Mouse (Mus musculus) forebrain, postnatal 0 days (tissue): Measurements from ENCODE around the gene Peli2. TPM values are rescaled to one million over a fixed set of nuclear protein-coding genes. Genes with fewer than 3 reads are reported as not detected.

Experiments
- ATAC-seq: fragments of 200-750 bp; cut with Nextera tagmentation; 2 replicates; pipeline ENCODE4 v1.8.0; 2017; ENCODE audit warnings: mild to moderate bottlenecking, moderate library complexity
- DNase-seq: peaks from one replicate; pipeline ENCODE4 v3.0.0-alpha.2; 2015
- H3K27ac ChIP-seq: fragments of 300-500 bp; sonication (generic); 2 replicates; pipeline ENCODE4 v1.5.1; 2014; ENCODE audit warnings: low read depth, mild to moderate bottlenecking, antibody characterized with exemption, low read length, moderate library complexity, mixed read lengths
- H3K27me3 ChIP-seq: fragments of 300-500 bp; sonication (generic); 2 replicates; pipeline ENCODE4 v1.6.1; 2014; ENCODE audit warnings: mild to moderate bottlenecking, low read length, mixed read lengths; ENCODE audit not compliant: insufficient read depth
- H3K36me3 ChIP-seq: fragments of 300-500 bp; sonication (generic); 2 replicates; pipeline ENCODE4 v1.6.1; 2014; ENCODE audit warnings: mild to moderate bottlenecking, moderate library complexity; ENCODE audit not compliant: insufficient read depth
- H3K4me1 ChIP-seq: fragments of 300-500 bp; sonication (generic); 2 replicates; pipeline ENCODE4 v1.6.1; 2014; ENCODE audit warnings: antibody characterized with exemption; ENCODE audit not compliant: insufficient read depth
- H3K4me2 ChIP-seq: fragments of 300-500 bp; sonication (generic); 2 replicates; pipeline ENCODE4 v1.6.1; 2014; ENCODE audit warnings: low read depth, mild to moderate bottlenecking, moderate library complexity
- H3K4me3 ChIP-seq: fragments of 300-500 bp; sonication (generic); 2 replicates; pipeline ENCODE4 v1.5.1; 2014; ENCODE audit warnings: low read depth, low read length, mixed read lengths
- H3K9ac ChIP-seq: fragments of 300-500 bp; sonication (generic); 2 replicates; pipeline ENCODE4 v1.6.1; 2014; ENCODE audit warnings: mild to moderate bottlenecking
- H3K9me3 ChIP-seq: fragments of 300-500 bp; sonication (generic); 2 replicates; pipeline ENCODE4 v1.6.1; 2016; ENCODE audit warnings: low read length
- CTCF ChIP-seq: sonication (generic); IDR thresholded peaks from 2 replicates; pipeline ENCODE4 v1.5.1; 2016; ENCODE audit warnings: antibody characterized with exemption, control low read depth, low read depth
- WGBS: fragments of 180-500 bp; shearing (Covaris S2); extraction: QIAGEN DNeasy Blood & Tissue Kit; methylation state at CpG from one replicate; pipeline ENCODE4 v1.1.7; 2014; 5-methylcytosine and 5-hydroxymethylcytosine counted together
- polyA plus RNA-seq: library from polyadenylated mRNA; unstranded; fragments of >200 nt; fragmentation: Nextera tagmentation; extraction: Ambion mirVana; gene quantifications from 2 replicates; pipeline ENCODE4 v1.2.1, GENCODE M21; 2015
- total RNA-seq: library from RNA; depleted of rRNA; stranded (reverse); fragments of >200 nt; gene quantifications from 2 replicates; pipeline ENCODE4 v1.2.3, GENCODE M21; 2014

Gene Peli2
- total and polyA plus RNA-seq, 2 experiments from 2014 or later: 6.6 to 16.4 TPM

DNA sequence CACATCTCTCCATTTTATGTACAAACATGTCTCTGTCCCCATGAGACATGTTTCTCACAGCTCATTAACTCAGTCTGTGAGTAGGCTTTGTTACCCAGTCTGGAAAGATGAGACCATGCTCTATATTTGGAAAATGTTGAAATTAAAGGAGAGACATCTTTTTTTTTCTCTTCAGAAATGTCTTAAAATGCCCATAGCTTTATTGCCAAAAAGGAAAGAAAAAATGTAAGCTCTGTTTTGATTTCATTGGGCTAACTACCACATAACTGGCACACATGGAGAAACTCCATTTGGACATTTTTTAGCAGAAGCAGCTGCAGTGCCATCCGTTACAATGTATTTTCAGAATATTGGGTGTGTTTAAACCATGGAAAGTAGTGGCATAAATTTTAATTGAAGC is 103.6 kb downstream of the Peli2 start:
- Histone ChIP-seq H3K27me3 (no peaks in the 10 kb centered on the region), H3K4me3 (no peak overlapping the region), H3K9me3 (no peaks in the 10 kb centered on the region), H3K27ac (peak overlapping the region; percentile 73), H3K9ac (no peak overlapping the region), H3K4me1 (peaks cover 7% of the 10 kb centered on the region), H3K36me3 (no peaks in the 10 kb centered on the region), H3K4me2 (no peak overlapping the region)
- TF ChIP-seq CTCF: no peak
- ATAC-seq (peak; percentile 62), DNase-seq (peak; percentile 72)
- 57% methylated on average over 1 of the region's 1 CpGs for WGBS

DNA sequence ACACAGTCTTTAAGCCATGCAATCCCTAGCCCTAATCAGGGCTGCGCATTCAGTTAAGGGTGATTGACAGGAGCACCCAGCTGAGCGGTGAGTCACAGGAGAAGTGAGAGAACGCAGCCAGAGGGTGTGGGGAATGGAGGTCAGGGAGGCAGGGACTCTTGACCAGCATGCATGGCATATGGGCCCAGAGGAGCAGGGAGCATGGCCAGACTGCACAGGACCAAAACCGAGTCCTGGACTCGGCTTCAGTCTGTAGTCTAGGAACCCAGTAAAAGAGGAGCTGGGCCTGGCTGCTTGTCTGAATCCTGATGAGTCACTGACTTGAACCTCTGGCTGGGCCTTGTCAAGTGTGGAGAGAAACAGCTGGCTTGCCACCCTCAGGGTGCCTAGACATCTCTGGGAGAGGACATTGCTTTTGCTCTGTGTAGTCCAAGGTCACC is 104.3 kb downstream of the Peli2 start:
- 40% methylated on average over 5 of the region's 5 CpGs for WGBS
- ATAC-seq (no peak), DNase-seq (no peak)
- H3K9ac ChIP-seq: no peak overlapping the region
- no peak overlapping the region for H3K4me3 ChIP-seq
- peaks cover 7% of the 10 kb centered on the region for H3K4me1 ChIP-seq
- no peaks in the 10 kb centered on the region for H3K9me3 ChIP-seq
- H3K27ac ChIP-seq: peak overlapping the region; percentile 73
- no peaks in the 10 kb centered on the region for H3K27me3 ChIP-seq
- no peaks in the 10 kb centered on the region for H3K36me3 ChIP-seq
- H3K4me2 ChIP-seq: no peak overlapping the region
- no peak for TF ChIP-seq CTCF

DNA sequence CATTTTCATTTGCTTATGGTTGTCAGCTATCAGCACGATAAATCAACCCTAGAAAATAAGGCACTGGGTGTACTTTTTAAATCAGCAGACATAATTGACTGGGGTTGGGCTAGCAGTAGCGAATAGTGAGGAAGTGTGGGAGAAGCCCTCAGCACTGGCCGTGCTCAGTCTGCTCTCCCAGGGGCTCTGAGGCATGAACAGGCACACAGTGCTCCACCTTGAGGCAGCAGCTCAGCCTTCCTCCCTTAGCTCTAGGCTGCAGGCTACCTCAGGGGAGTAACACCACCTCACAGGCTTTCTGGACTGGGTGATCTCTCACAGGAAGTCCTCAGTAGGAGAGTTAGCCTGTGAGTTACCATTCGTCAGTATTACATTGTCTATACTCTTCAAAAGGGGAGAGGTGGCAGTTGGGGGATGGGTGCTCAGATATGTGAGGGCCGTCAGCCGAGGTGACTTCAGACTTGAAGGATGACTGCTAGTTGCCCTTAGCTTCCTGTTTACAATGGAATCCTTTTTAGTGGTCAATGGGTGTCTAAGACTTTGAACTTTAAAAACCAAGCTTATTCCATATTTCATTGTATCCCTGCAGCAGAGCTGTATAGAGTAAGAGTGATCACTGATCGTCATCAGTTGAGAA is 105.3 kb downstream of the Peli2 start:
- 78% methylated on average over 7 of the region's 7 CpGs for WGBS

DNA sequence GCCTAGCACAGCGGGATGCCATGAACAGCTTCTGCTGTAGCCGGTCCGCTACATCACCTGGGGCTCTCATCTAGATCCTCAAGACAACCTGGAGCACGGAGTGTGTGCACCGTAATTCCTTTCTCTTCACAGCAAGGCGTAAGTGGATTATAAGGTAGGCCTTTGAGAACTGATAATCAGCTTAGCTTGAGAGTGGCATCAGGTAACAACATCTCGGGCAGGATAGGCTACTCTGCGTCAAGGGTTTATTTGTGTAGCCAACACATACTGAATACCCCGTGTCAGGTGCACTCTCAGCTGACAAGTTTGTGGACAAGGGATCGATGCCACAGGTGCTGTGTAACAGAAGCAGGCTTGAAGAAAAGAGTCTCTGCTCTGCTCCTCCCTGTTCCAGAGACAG is 106.1 kb downstream of the Peli2 start:
- DNase-seq (no peak), ATAC-seq (no peak)
- H3K27ac ChIP-seq: no peak overlapping the region
- H3K36me3 ChIP-seq: no peaks in the 10 kb centered on the region
- TF ChIP-seq CTCF: no peak
- H3K4me1 ChIP-seq: peaks cover 7% of the 10 kb centered on the region
- no peaks in the 10 kb centered on the region for H3K9me3 ChIP-seq
- 73% methylated on average over 10 of the region's 10 CpGs for WGBS
- H3K4me2 ChIP-seq: no peak overlapping the region
- H3K9ac ChIP-seq: no peak overlapping the region
- H3K27me3 ChIP-seq: no peaks in the 10 kb centered on the region
- no peak overlapping the region for H3K4me3 ChIP-seq

More for the DNA sequence above, 105.3 kb downstream of the Peli2 start:
- no peaks in the 10 kb centered on the region for H3K9me3 ChIP-seq
- peaks cover 7% of the 10 kb centered on the region for H3K4me1 ChIP-seq
- 0 out of 2 replicates have a peak, but pooled peaks have one; percentile 20 for TF ChIP-seq CTCF
- no peak overlapping the region for H3K9ac ChIP-seq
- H3K4me3 ChIP-seq: no peak overlapping the region
- DNase-seq (no peak), ATAC-seq (no peak)
- H3K27me3 ChIP-seq: no peaks in the 10 kb centered on the region
- H3K36me3 ChIP-seq: no peaks in the 10 kb centered on the region
- H3K27ac ChIP-seq: no peak overlapping the region
- no peak overlapping the region for H3K4me2 ChIP-seq

DNA sequence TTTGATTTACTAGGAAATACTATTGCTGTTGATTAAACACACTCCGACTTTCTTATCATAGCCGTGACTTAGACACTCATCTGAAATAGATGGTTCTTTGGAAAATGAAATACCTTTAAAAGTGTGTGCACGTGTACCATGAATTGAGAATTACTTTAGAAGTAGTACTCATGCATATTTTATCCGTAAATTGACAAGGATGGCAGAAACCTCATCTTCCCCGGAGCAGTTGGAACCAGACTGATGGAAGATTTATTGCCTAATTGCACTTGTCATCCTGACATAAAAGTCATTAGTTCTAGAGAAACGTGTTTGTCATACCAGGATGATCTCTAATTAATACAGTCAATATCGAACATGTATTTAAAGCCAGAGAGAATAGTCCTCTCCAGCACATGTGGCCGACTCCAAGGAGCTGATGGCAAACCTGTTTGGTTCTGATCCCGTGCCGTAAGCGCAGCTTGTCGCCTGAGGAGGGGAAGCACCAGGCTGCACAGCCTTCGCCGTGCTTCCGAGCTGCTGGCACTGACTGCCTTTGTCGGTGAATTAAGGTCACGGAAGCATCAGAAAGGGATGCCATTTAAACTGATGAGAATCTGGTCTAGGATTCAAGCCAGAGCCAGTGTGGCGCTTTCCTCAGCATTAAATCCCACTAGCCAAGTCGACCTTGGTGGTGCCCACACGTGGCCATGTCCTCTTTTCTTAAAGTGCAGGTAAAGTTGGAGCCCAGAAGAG is 114.3 kb downstream of the Peli2 start:
- H3K4me2 ChIP-seq: no peak overlapping the region
- H3K27me3 ChIP-seq: no peaks in the 10 kb centered on the region
- H3K27ac ChIP-seq: no peak overlapping the region
- WGBS: 63% methylated on average over 20 of the region's 20 CpGs
- no peak for TF ChIP-seq CTCF
- no peak for DNase-seq
- H3K4me3 ChIP-seq: no peak overlapping the region
- no peak overlapping the region for H3K9ac ChIP-seq
- peak; percentile 80 for ATAC-seq
- no peaks in the 10 kb centered on the region for H3K36me3 ChIP-seq
- 0 out of 2 replicates have a peak, but pooled peaks cover 7% of the 10 kb centered on the region for H3K4me1 ChIP-seq
- H3K9me3 ChIP-seq: no peaks in the 10 kb centered on the region

DNA sequence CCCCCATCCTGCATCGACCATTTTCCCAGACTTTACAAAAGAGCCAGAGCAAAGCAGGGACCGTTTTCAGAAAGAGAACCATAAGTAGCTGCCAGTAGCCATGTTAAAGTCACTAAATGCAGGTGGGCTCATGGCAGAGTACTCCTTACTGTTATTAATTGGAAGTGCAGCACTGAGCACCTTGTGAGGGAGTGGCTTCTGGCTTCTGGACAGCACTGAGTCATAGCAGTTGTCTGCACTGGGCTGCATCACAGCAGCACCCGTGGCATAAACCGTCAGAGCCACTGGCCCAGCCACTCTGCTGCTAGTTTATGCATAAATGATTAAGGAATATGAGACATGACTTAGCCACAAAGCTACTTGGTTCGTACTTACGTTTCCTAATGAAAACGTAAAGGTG is 120.7 kb downstream of the Peli2 start:
- Histone ChIP-seq H3K9me3 (no peaks in the 10 kb centered on the region), H3K27me3 (no peaks in the 10 kb centered on the region), H3K36me3 (no peaks in the 10 kb centered on the region), H3K9ac (no peak overlapping the region), H3K4me1 (no peaks in the 10 kb centered on the region), H3K27ac (no peak overlapping the region), H3K4me3 (no peak overlapping the region), H3K4me2 (no peak overlapping the region)
- TF ChIP-seq CTCF: no peak
- ATAC-seq: no peak
- no peak for DNase-seq
- 82% methylated on average over 7 of the region's 7 CpGs for WGBS

DNA sequence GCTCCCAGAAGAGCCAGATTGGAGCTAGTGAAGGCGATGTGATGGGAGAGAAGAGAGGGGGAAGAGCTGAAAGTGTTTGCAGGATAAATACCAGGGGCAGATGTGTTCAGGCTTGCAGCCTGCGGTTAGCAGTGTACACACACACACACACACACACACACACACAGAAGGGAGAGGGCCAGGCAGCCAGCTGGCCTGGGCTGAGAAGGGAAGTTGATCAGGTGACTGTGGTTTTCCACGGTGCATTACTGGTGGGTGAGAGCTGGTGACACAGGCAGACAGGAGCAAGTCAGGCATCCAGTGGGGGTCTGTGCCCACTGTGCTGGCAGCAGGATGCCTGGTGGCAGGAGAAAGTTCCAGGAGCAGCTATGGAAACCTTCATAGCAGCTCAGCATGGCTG is 125.6 kb downstream of the Peli2 start:
- no peak for DNase-seq
- no peaks in the 10 kb centered on the region for H3K36me3 ChIP-seq
- no peak overlapping the region for H3K4me3 ChIP-seq
- H3K4me1 ChIP-seq: no peaks in the 10 kb centered on the region
- peak; percentile 32; the same call in 1 of the 2 replicates for ATAC-seq
- no peak for TF ChIP-seq CTCF
- H3K27me3 ChIP-seq: no peaks in the 10 kb centered on the region
- 0 out of 2 replicates have a peak overlapping the region, but pooled peaks have one; percentile 3 for H3K27ac ChIP-seq
- no peak overlapping the region for H3K9ac ChIP-seq
- H3K9me3 ChIP-seq: no peaks in the 10 kb centered on the region
- no peak overlapping the region for H3K4me2 ChIP-seq
- WGBS: 60% methylated on average over 3 of the region's 3 CpGs
